Mouse (Mus musculus) forebrain, embryonic 12.5 days (tissue): ENCODE results near the gene Gm13124. TPM values are rescaled to one million over a fixed set of nuclear protein-coding genes. Genes with fewer than 3 reads are reported as not detected.

Source experiments
- polyA plus RNA-seq: library from polyadenylated mRNA; unstranded; fragments of >200 nt; fragmentation: Nextera tagmentation; extraction: Ambion mirVana; gene quantifications from 2 replicates; pipeline ENCODE4 v1.2.1, GENCODE M21; 2016

The Gm13124 gene
- polyA plus RNA-seq, 1 experiment from 2014 or later = not detected

Other genes with a start within 250 kb of the Gm13124 start
- gene Gm13128, start 234.9 kb downstream of the Gm13124 start, polyA plus RNA-seq = not detected in 2 replicates
- gene Gm13119, start 207.2 kb downstream of the Gm13124 start, polyA plus RNA-seq = not detected in 2 replicates
- not detected in 2 replicates for gene Pramef20, start 187.2 kb downstream of the Gm13124 start, polyA plus RNA-seq
- not detected in 2 replicates for gene Pramef12, start 156.7 kb downstream of the Gm13124 start, polyA plus RNA-seq
- not detected in 2 replicates for gene 1700012P22Rik, start 126.4 kb downstream of the Gm13124 start, polyA plus RNA-seq
- not detected in 2 replicates for gene Gm9944, start 111.8 kb downstream of the Gm13124 start, polyA plus RNA-seq
- gene Aadacl3, start 101.4 kb downstream of the Gm13124 start, polyA plus RNA-seq = not detected in 2 replicates
- gene 9430007A20Rik, start 45.3 kb downstream of the Gm13124 start, polyA plus RNA-seq = not detected in 2 replicates
- not detected in 2 replicates for gene Aadacl4, start 48.6 kb upstream of the Gm13124 start, polyA plus RNA-seq
- not detected in 2 replicates for gene Gm436, start 121.2 kb upstream of the Gm13124 start, polyA plus RNA-seq
- gene Gm13178, start 156.3 kb upstream of the Gm13124 start, polyA plus RNA-seq = not detected in 2 replicates
- gene Gm438, start 221.4 kb upstream of the Gm13124 start, polyA plus RNA-seq = not detected in 2 replicates